Mouse (Mus musculus) liver, embryonic 13.5 days (tissue): Measurements from ENCODE around the gene Olfr204. TPM values are rescaled to one million over a fixed set of nuclear protein-coding genes. Genes with fewer than 3 reads are reported as not detected.

Source experiments
- polyA plus RNA-seq: library from polyadenylated mRNA; unstranded; fragments of >200 nt; fragmentation: Nextera tagmentation; extraction: Ambion mirVana; gene quantifications from 2 replicates; pipeline ENCODE4 v1.2.1, GENCODE M21; 2015

Gene Olfr204
- polyA plus RNA-seq, 1 experiment from 2014 or later = not detected

Other genes with a start within 250 kb of the Olfr204 start
- gene Olfr190, start 240.2 kb downstream of the Olfr204 start, polyA plus RNA-seq = not detected in 2 replicates
- not detected in 2 replicates for gene Olfr191, start 228.4 kb downstream of the Olfr204 start, polyA plus RNA-seq
- gene Olfr193, start 206.4 kb downstream of the Olfr204 start, polyA plus RNA-seq = not detected in 2 replicates
- gene Olfr194, start 197.2 kb downstream of the Olfr204 start, polyA plus RNA-seq = not detected in 2 replicates
- gene Olfr195, start 171.2 kb downstream of the Olfr204 start, polyA plus RNA-seq = not detected in 2 replicates
- not detected in 2 replicates for gene Olfr196, start 147.8 kb downstream of the Olfr204 start, polyA plus RNA-seq
- gene Olfr198, start 114.7 kb downstream of the Olfr204 start, polyA plus RNA-seq = not detected in 2 replicates
- gene Olfr199, start 98.5 kb downstream of the Olfr204 start, polyA plus RNA-seq = not detected in 2 replicates
- gene Olfr201, start 45.6 kb downstream of the Olfr204 start, polyA plus RNA-seq = 0.15 and 0.31 TPM in 2 replicates
- not detected in 2 replicates for gene Olfr202, start 31.5 kb downstream of the Olfr204 start, polyA plus RNA-seq
- gene Olfr203, start 19.4 kb downstream of the Olfr204 start, polyA plus RNA-seq = not detected in 2 replicates
- gene Olfr205, start 12.9 kb upstream of the Olfr204 start, polyA plus RNA-seq = not detected in 2 replicates
- not detected in 2 replicates for gene Olfr206, start 31.0 kb upstream of the Olfr204 start, polyA plus RNA-seq
- not detected in 2 replicates for gene Olfr209, start 45.7 kb upstream of the Olfr204 start, polyA plus RNA-seq
- gene Gabrr3, start 89.1 kb upstream of the Olfr204 start, polyA plus RNA-seq = not detected in 2 replicates
- gene Riox2, start 153.5 kb upstream of the Olfr204 start, polyA plus RNA-seq = 23.0 and 25.3 TPM in 2 replicates